Mouse (Mus musculus): ENCODE results near the gene Phf21a. TPM values are rescaled to one million over a fixed set of nuclear protein-coding genes. Genes with fewer than 3 reads are reported as not detected.
A peak's percentile ranks its signal among the peaks of the same experiment; 100 is the strongest.

Phf21a gene
- polyA plus RNA-seq, 1 experiment from 2014 or later = 37.2 TPM

DNA sequence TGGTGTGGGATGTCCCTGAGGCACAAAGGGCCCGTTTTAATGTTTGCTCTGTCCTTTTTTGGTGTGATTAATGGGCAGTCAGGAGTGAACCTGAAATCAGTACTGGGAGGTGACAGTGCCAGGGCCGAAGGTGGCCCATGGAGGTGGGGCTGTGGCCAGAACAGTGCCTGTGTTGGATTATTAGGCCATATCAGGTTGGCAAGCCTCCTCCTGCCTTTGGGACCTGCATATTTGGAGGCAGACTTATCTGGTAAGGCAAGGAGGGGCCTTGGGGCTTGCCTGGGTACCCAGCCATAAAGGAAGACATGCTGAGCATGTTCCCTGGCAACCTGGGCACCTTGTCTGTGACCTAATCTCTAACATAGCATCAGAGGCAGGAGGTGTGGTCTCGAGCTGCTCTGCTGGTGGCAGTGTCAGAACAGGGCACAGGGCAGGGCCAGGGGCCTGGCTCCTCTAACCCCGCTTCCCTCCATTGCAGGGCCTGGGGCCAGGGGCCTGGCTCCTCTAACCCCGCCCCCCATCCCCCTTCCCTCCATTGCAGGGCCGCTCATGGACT is 287.7 kb downstream of the Phf21a start:
- WGBS = 76% methylated on average over 6 of the region's 6 CpGs
- H3K36me3 ChIP-seq = peaks cover 65% of the 10 kb centered on the region
- H3K9ac ChIP-seq = no peak overlapping the region
- no peak for ATAC-seq (ENCODE audit: low FRiP score, low read depth)
- no peak overlapping the region for H3K4me2 ChIP-seq
- H3K4me1 ChIP-seq (replicated peaks) = peaks cover 11% of the 10 kb centered on the region
- H3K27ac ChIP-seq (replicated peaks) = no peak overlapping the region
- H3K9me3 ChIP-seq = no peaks in the 10 kb centered on the region
- no peaks in the 10 kb centered on the region for H3K27me3 ChIP-seq
- H3K4me3 ChIP-seq = no peak overlapping the region

DNA sequence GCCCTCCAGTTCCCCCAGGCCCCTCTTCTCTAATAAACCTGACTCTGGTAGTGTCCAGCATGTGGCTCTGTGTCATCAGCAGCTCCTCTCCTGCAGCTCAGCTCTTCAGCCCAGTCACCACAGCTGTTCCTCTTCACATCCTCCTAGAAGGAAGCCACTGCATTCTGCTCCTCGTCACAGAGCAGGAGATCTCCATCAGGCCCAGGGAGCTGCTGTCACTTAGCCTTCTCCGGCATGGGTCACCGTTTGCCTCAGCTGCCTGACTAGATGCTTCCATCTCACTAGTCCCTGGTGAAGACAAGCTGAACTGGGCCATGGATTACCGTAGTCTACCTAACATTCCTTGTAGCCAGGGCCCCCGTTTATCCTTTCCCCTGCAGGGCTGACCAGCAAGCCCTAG is 288.2 kb downstream of the Phf21a start:
- no peak overlapping the region for H3K9ac ChIP-seq
- H3K4me3 ChIP-seq = no peak overlapping the region
- peaks cover 5% of the 10 kb centered on the region for H3K4me1 ChIP-seq (replicated peaks)
- no peak overlapping the region for H3K4me2 ChIP-seq
- H3K27ac ChIP-seq (replicated peaks) = no peak overlapping the region
- peaks cover 71% of the 10 kb centered on the region for H3K36me3 ChIP-seq
- WGBS = 81% methylated on average over 5 of the region's 5 CpGs
- ATAC-seq (ENCODE audit: low FRiP score, low read depth) = no peak
- H3K27me3 ChIP-seq = no peaks in the 10 kb centered on the region
- no peaks in the 10 kb centered on the region for H3K9me3 ChIP-seq

DNA sequence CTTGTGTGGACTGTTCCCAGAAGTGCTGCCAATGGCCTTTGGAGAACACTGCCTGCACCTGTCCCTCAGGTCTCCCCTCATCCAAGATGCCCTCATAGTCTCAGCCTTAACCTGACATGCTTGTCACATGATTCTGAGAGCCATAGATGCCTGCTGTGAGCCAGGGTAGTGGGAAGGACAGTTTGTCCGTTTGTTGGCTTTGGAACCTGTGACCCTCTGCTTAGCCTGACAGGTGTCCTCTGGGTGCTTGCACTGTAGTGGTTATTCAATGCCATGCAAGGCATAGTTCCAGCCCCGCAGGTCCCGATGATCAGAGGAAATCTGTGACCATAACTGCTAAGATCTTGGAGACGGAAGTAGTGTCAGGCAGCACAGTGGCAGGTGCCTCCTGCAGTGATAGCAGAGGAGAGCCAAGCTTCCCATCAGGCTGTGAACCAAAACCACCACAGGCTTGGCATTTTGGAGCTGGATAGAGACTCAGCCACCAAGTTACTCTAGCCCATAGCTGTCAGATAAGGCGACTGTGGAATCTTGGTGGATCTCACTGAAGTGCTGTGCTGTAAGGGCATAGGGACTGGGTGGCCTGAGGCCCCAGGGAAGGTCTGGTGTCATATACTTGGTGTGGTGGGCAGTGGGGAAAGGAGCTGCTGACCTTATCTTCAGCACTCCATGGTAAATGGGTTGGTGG is 289.1 kb downstream of the Phf21a start, which contains the start of gene 1700029I15Rik:
1700029I15Rik (plus strand) TSS at position 638 of the 688 bp plus-strand sequence.
- Histone ChIP-seq H3K27me3 (no peaks in the 10 kb centered on the region), H3K4me2 (no peak within 1 kb of the TSS), H3K9ac (no peak within 1 kb of the TSS), H3K36me3 (peaks cover 79% of the 10 kb centered on the region), H3K9me3 (no peaks in the 10 kb centered on the region), H3K4me3 (no peak within 1 kb of the TSS), H3K4me1 (replicated peaks) (peaks cover under 1% of the 10 kb centered on the region), H3K27ac (replicated peaks) (no peak within 1 kb of the TSS)
- 83% methylated on average over 5 of the region's 5 CpGs for WGBS
- no peak for ATAC-seq (ENCODE audit: low FRiP score, low read depth)

DNA sequence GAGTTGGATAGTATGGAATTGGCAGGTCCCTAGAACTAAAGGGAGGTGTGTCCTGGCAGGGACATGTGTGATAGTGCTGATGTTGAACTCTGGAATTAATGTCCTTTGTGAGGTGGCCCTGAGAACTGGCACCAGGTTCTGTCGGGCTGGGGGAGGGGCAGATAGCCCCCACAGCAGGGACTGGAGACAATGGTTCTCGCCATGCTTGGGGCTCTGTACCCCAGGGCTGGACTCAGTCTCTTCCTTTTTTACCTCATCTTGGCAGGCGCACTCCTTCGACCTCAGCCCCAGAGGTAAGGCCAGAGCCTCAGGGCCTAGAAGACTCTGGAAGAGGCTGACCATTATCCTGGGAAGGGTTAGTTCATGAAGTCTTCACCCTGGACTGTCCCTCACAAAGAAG is 289.8 kb downstream of the Phf21a start:
- H3K4me2 ChIP-seq = no peak overlapping the region
- ATAC-seq (ENCODE audit: low FRiP score, low read depth) = no peak
- H3K27me3 ChIP-seq = no peaks in the 10 kb centered on the region
- H3K9me3 ChIP-seq = no peaks in the 10 kb centered on the region
- H3K36me3 ChIP-seq = peaks cover 84% of the 10 kb centered on the region
- 93% methylated on average over 4 of the region's 4 CpGs for WGBS
- H3K27ac ChIP-seq (replicated peaks) = no peak overlapping the region
- no peak overlapping the region for H3K4me3 ChIP-seq
- H3K9ac ChIP-seq = no peak overlapping the region
- peaks cover 8% of the 10 kb centered on the region for H3K4me1 ChIP-seq (replicated peaks)

DNA sequence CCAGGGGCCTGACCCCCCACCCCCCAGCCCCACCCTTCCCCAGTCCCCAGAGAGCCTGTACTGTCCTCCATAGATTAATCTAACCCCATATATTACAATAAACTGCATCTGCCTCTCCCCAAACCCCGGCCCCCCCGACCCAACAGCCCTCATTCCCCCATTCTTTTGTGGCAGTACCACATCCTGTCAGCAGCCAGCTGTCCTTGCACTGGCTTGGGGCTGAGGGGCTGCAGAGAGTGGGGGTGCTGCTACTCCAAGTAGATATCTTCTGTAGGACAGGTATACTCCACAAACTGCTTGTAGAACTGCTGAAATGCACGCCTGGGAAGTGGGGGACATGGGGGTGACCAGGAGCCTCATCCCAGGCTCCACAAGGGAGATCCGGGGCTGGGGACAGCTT is 291.2 kb downstream of the Phf21a start:
- H3K36me3 ChIP-seq = peaks cover 72% of the 10 kb centered on the region
- H3K4me1 ChIP-seq (replicated peaks) = peaks cover 19% of the 10 kb centered on the region
- ATAC-seq (ENCODE audit: low FRiP score, low read depth) = no peak
- no peak overlapping the region for H3K4me3 ChIP-seq
- no peak overlapping the region for H3K9ac ChIP-seq
- H3K27me3 ChIP-seq = no peaks in the 10 kb centered on the region
- WGBS = 82% methylated on average over 4 of the region's 4 CpGs
- no peaks in the 10 kb centered on the region for H3K9me3 ChIP-seq
- H3K27ac ChIP-seq (replicated peaks) = no peak overlapping the region
- H3K4me2 ChIP-seq = no peak overlapping the region

DNA sequence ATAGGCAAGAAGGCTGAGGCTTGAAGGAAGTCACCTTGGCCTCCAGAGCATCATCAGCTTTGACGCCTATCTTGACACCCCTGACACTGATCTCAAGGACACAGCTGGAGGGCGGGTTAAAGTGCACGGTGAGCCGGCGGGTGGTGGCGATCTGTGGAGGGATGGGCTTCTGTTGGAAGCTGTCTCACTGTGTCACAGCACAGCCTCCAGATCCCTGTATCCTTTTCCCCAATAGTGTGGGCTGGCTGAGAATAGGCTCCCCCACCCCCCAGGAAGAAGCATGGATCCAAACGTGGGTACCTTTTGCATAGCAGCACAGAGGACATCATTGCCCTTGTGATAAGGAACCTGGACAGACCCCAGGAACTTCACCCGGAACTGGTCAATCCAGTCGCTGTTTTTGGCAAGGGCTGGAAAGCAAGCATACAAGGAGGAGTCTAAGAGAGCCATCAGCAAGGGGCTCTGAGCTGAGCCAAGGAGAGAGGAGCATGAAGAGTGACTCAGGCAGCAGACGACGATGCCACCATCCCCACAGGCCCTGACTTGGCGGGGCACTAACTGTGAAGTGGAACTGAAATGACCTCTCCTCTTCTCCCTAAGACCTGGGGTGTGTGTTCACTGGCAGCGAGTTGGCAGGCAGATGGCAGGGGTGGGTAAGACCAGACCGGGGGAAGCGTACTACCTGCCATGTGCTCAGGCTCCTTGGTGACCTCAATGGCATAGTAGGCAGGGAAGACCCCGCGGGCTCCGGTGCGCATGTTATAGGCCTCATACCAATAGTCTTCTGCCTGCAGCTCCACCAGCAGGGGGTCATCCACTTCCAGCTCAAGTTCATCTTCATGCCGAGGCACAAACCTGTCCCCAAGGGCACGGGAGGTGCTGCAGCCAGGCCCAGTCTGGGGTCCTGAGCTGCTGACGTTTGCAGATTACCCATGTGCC is 292.5 kb downstream of the Phf21a start:
- H3K27me3 ChIP-seq = no peaks in the 10 kb centered on the region
- H3K27ac ChIP-seq (replicated peaks) = no peak overlapping the region
- ATAC-seq (ENCODE audit: low FRiP score, low read depth) = no peak
- no peak overlapping the region for H3K9ac ChIP-seq
- H3K4me2 ChIP-seq = no peak overlapping the region
- no peak overlapping the region for H3K4me3 ChIP-seq
- peaks cover 31% of the 10 kb centered on the region for H3K4me1 ChIP-seq (replicated peaks)
- 84% methylated on average over 22 of the region's 22 CpGs for WGBS
- H3K9me3 ChIP-seq = no peaks in the 10 kb centered on the region
- peaks cover 62% of the 10 kb centered on the region for H3K36me3 ChIP-seq

DNA sequence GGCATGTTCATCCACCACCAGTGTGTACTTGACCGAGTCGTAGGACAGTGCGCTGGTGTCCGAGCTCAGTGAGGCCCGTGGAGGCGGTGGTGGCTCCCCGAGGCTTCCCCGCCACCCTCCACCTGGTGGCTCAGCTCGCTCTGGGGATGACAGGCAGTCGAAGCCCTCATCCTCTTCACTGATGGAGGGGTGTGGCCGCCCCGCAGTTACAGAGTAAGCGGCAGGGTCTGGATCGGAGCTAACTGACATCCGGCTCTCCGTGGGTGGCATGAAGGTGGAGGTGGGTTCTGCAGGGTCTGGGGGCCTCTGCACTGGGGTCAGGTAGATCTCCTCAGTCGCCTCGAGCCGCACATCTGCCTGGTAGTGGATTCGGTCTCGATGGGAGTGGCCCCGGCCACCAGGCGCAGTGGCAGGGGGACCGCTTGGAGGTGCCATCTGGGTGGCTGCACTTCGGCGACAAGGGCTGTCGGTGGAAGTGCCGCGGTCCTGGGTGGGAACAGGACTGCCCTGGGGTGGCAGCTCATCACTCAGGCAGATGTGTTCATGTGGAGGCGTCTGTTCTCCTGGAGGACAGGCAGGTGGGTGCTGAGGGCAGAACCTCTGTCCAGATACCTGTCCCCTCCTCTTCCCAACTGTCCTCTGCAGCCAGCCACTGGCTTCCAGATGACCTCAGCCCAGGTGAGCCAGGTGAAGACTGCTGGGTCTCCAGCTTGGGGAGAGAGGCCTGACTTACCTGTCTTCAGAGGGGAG is 294.1 kb downstream of the Phf21a start:
- Histone ChIP-seq H3K9ac (no peak overlapping the region), H3K4me1 (replicated peaks) (peaks cover 47% of the 10 kb centered on the region), H3K4me3 (no peak overlapping the region), H3K9me3 (no peaks in the 10 kb centered on the region), H3K4me2 (peak overlapping the region; percentile 90), H3K27me3 (no peaks in the 10 kb centered on the region), H3K36me3 (peaks cover 53% of the 10 kb centered on the region), H3K27ac (replicated peaks) (no peak overlapping the region)
- 93% methylated on average over 30 of the region's 30 CpGs for WGBS
- ATAC-seq (ENCODE audit: low FRiP score, low read depth) = no peak

DNA sequence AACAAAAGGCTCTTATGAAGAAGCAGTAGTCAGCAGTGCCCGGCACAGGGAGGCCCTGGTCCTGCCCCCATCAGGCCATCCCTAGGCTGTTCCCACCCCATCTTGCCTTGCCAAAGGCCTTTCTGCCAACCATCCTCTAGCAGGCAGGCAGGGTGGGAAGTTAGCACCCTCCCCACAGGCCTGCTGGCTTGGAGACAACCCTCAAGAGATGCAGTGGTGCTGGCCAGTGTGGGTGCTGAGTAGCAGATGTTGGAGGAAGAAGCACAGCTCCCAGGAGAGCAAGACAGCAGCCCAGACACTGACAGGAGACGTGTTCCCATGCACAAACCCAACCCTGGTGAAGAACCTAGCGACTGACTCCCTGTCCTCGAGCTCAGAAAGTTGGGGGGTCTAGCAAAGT is 294.7 kb downstream of the Phf21a start:
- H3K4me2 ChIP-seq = peak overlapping the region; percentile 90
- no peaks in the 10 kb centered on the region for H3K9me3 ChIP-seq
- peaks cover 53% of the 10 kb centered on the region for H3K4me1 ChIP-seq (replicated peaks)
- H3K36me3 ChIP-seq = peaks cover 47% of the 10 kb centered on the region
- H3K27me3 ChIP-seq = no peaks in the 10 kb centered on the region
- WGBS = 63% methylated on average over 4 of the region's 4 CpGs
- H3K9ac ChIP-seq = peak overlapping the region; percentile 87
- ATAC-seq (ENCODE audit: low FRiP score, low read depth) = no peak
- 0 out of 2 replicates have a peak overlapping the region, but pooled peaks have one; percentile 52 for H3K27ac ChIP-seq (replicated peaks)
- H3K4me3 ChIP-seq = peak overlapping the region; percentile 72

DNA sequence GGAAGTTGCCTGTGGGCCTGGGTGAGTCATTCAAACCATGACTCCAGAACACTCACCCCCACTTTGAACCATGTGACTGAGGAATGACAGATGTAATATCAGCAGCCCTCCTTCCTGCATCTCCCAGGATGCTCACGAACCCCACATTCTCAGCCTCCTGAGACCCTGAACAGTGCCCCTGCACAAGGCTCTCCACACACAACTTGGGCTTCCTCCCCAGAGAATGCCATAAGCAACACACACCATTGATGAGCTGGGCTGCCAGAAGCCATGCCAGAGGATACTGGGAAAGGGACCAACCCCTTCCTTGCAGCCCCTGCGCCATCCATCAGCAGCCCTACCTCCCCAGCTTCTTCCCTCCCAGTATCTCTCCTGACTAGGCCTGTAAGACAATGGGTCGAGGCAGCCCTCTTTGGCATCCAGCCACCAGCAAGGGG is 295.2 kb downstream of the Phf21a start:
- WGBS = 22% methylated on average over 3 of the region's 3 CpGs
- Histone ChIP-seq H3K4me1 (replicated peaks) (peaks cover 58% of the 10 kb centered on the region), H3K9ac (peak overlapping the region; percentile 87), H3K27me3 (no peaks in the 10 kb centered on the region), H3K9me3 (no peaks in the 10 kb centered on the region), H3K4me3 (peak overlapping the region; percentile 72), H3K4me2 (peak overlapping the region; percentile 90), H3K36me3 (peaks cover 42% of the 10 kb centered on the region), H3K27ac (replicated peaks) (peak overlapping the region; percentile 95)
- no peak for ATAC-seq (ENCODE audit: low FRiP score, low read depth)

DNA sequence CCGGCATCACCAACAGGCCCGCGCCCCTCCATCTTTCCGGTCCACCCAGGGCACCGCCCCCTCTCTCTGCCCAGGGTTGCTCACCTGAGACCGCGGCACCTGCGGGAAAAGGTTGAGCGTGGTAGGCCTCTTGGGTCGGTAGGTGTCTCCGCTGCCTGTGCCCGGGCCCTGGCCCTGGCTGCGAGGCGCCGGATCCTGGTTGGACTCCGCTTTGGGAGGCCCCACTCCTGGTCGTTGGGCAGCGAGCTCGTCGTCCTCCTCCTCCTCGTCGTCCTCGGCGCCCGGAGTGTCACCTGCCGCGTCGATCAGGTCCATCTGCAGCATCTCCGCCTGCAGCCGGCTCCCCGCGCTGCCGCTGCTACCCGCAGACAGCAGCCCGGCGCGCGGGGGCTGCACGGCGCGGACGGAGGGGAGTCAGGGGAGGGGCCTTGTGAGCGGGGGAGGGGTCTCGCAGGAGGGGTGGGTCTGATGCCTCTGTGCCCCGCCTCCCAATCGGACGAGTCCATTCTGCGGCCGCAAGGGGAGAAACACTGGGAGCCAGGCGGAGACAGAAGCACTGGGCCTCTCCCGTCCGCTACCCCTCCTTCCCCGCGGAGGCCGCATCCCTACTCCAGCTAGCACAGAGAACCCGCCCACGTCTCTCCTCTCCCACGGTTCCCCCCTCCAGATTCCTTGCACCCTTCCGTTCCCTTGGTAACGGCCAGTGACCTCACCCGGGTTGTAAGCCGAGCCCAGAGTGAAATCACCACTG is 296.1 kb downstream of the Phf21a start:
- H3K4me2 ChIP-seq = peak overlapping the region; percentile 90
- H3K36me3 ChIP-seq = peaks cover 33% of the 10 kb centered on the region
- H3K9ac ChIP-seq = peak overlapping the region; percentile 87
- under 1% methylated on average over 58 of the region's 62 CpGs for WGBS
- peak overlapping the region; percentile 72 for H3K4me3 ChIP-seq
- no peaks in the 10 kb centered on the region for H3K9me3 ChIP-seq
- peak overlapping the region; percentile 95 for H3K27ac ChIP-seq (replicated peaks)
- ATAC-seq (ENCODE audit: low FRiP score, low read depth) = peak; percentile 92
- H3K4me1 ChIP-seq (replicated peaks) = peaks cover 62% of the 10 kb centered on the region
- H3K27me3 ChIP-seq = no peaks in the 10 kb centered on the region

DNA sequence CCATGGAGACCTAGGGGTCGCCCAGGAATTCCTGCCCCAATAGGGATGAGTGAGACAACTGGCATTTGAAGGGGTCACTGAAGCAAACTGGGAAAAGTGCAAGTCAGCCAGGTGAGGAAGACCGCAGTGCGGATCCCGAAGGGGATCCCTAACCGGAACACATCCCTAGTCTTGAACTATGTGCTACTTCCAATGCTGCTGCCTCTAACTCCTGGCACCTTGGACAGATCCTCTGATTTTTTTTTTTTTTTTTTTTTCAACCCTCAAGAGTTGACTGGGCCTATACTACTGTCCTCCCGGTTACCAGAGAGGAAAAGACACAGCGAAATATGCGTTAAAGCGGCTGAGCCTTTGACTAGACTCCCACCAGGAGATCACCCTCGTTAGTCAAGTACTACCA is 296.7 kb downstream of the Phf21a start:
- Histone ChIP-seq H3K9me3 (no peaks in the 10 kb centered on the region), H3K27me3 (no peaks in the 10 kb centered on the region), H3K4me2 (peak overlapping the region; percentile 90), H3K4me1 (replicated peaks) (peaks cover 62% of the 10 kb centered on the region), H3K9ac (peak overlapping the region; percentile 87), H3K4me3 (peak overlapping the region; percentile 72), H3K36me3 (peaks cover 28% of the 10 kb centered on the region), H3K27ac (replicated peaks) (peak overlapping the region; percentile 95)
- WGBS = 2% methylated on average over 10 of the region's 10 CpGs
- ATAC-seq (ENCODE audit: low FRiP score, low read depth) = no peak

Data from hindbrain, embryonic 15.5 days (tissue).